In the genomic region with DNA sequence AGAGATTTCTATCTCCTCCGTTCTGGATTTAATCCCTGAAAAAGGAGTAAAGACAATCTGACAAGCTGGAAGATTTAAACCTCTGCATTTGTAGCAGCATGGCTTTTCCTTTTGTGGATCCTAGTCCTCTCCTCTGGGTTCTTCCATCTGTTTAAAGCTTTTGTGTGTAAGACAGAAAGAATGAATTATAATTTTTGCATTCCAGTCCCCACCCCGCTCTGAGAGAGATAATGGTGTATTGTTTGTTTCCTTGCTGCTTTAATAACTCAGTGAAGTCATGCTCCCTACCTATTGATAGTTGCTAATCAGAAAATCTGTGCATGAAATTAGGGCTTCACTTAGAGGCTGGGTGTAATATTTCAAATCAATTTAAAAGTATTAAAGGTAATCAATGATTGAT, we compare ENCODE assay signal across 24 mouse cellular contexts.
"Had no signal": no experiment of that assay in that cellular context is flagged by ENCODE, and none has a peak within 500 bp of the region (broad histone marks: within the 10 kb centered on the region; RNA-seq: fewer than 3 reads in every experiment).

No protein-coding gene starts in this region.

- H3K4me2 ChIP-seq: kidney, embryonic 15.5 days; limb, embryonic 12.5 days; limb, embryonic 15.5 days; liver, embryonic 11.5 days; lung, embryonic 15.5 days; midbrain, embryonic 13.5 days; neural tube, embryonic 12.5 days; stomach, embryonic 15.5 days had no signal

- H3K27me3 ChIP-seq: kidney, embryonic 15.5 days; limb, embryonic 12.5 days; limb, embryonic 15.5 days; lung, embryonic 15.5 days; megakaryocyte, embryonic 14.5 days; midbrain, embryonic 13.5 days; neural tube, embryonic 12.5 days; stomach, embryonic 15.5 days had no signal

- H3K9me3 ChIP-seq: kidney, embryonic 15.5 days; limb, embryonic 12.5 days; limb, embryonic 15.5 days; lung, embryonic 15.5 days; megakaryocyte, embryonic 14.5 days; midbrain, embryonic 13.5 days; neural tube, embryonic 12.5 days; stomach, embryonic 15.5 days had no signal

- H3K4me3 ChIP-seq: kidney, embryonic 15.5 days; left cerebral cortex, adult 2 months; limb, embryonic 12.5 days; limb, embryonic 15.5 days; lung, embryonic 15.5 days; megakaryocyte, embryonic 14.5 days; midbrain, embryonic 13.5 days; neural tube, embryonic 12.5 days; stomach, embryonic 15.5 days had no signal

- H3K36me3 ChIP-seq: kidney, embryonic 15.5 days; limb, embryonic 12.5 days; limb, embryonic 15.5 days; lung, embryonic 15.5 days; midbrain, embryonic 13.5 days; neural tube, embryonic 12.5 days; stomach, embryonic 15.5 days had no signal

- H3K4me1 ChIP-seq: kidney, embryonic 15.5 days; limb, embryonic 12.5 days; limb, embryonic 15.5 days; lung, embryonic 15.5 days; megakaryocyte, embryonic 14.5 days; midbrain, embryonic 13.5 days; neural tube, embryonic 12.5 days; stomach, embryonic 15.5 days had no signal

- DNase-seq: kidney, adult 11 months; kidney, adult 8-10 months; kidney, postnatal 10 days; kidney, postnatal 36 days; layer of hippocampus, postnatal 36 days; left cerebral cortex, postnatal 4 days; liver, postnatal 0 days; lung, postnatal 10 days; lung, postnatal 36 days; retina, postnatal 1 day; right cerebral cortex, postnatal 25 days; spleen, adult 18-20 months; thymus, postnatal 25 days had no signal

- H3K27ac ChIP-seq: kidney, embryonic 15.5 days; left cerebral cortex, adult 2 months; limb, embryonic 12.5 days; limb, embryonic 15.5 days; liver, embryonic 14.5 days; lung, embryonic 15.5 days; midbrain, embryonic 13.5 days; neural tube, embryonic 12.5 days; stomach, embryonic 15.5 days had no signal

- ATAC-seq: liver, postnatal 0 days; midbrain, embryonic 13.5 days had no signal

- H3K9ac ChIP-seq: kidney, embryonic 15.5 days; limb, embryonic 12.5 days; limb, embryonic 15.5 days; liver, embryonic 14.5 days; liver, postnatal 0 days; lung, embryonic 15.5 days; midbrain, embryonic 13.5 days; neural tube, embryonic 12.5 days; stomach, embryonic 15.5 days had no signal
